8 mouse cellular contexts compared by ENCODE assay signal in the genomic region with DNA sequence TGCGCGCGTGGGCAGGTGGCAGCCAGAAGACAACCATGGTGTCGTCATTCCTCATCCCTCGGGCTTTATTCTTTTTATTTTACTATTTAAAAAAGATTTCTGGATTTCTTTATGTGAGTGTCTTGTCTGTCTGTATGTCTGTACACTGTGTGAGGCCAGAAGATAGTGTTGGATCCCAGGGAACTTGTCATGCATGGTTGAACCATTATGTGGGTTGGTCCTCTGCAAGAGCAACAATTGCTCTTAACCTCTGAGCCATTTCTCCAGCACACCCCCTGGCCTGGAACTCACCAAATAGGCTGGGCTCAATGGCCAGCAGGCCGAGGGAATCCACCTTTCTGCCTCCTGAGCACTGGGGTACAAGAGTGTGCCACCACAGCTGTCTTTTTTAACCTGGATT. TPM values are rescaled to one million over a fixed set of nuclear protein-coding genes. Genes with fewer than 3 reads are reported as not detected.
DNase-seq lines count a peak whose midpoint lies in the region; ATAC-seq and TF ChIP-seq lines count a peak whose summit lies in the region.

No protein-coding gene starts in this region.

- DNase-seq in heart, adult 8-10 months (ENCODE audit: low spot score): no peak
- DNase-seq in kidney, postnatal 0 days (ENCODE audit: low spot score): no peak
- DNase-seq in left cerebral cortex, adult 18-20 months (ENCODE audit: low spot score in 2 of 2): no peak
- DNase-seq in embryo, embryonic 10 days (ENCODE audit: low spot score): no peak
- DNase-seq in thymus, postnatal 25 days: no peak

- H3K27ac ChIP-seq in heart, embryonic 13.5 days (replicated peaks): no peak overlapping the region
- H3K27ac ChIP-seq in forebrain, embryonic 13.5 days: no peak overlapping the region
- peak overlapping the region; percentile 91 for H3K27ac ChIP-seq in kidney, postnatal 0 days

- H3K4me3 ChIP-seq in heart, embryonic 13.5 days: peak overlapping the region; percentile 92
- H3K4me3 ChIP-seq in forebrain, embryonic 13.5 days: peak overlapping the region; percentile 88
- H3K4me3 ChIP-seq in kidney, postnatal 0 days (replicated peaks; ENCODE audit: low read depth, low read length): peak overlapping the region; percentile 88
- H3K4me3 ChIP-seq in myocyte: peak overlapping the region; percentile 87

- H3K9me3 ChIP-seq in heart, embryonic 13.5 days: no peaks in the 10 kb centered on the region
- no peaks in the 10 kb centered on the region for H3K9me3 ChIP-seq in forebrain, embryonic 13.5 days (replicated peaks)
- no peaks in the 10 kb centered on the region for H3K9me3 ChIP-seq in kidney, postnatal 0 days (replicated peaks; ENCODE audit: low read length)

- H3K4me2 ChIP-seq in heart, embryonic 13.5 days: peak overlapping the region; percentile 94
- H3K4me2 ChIP-seq in forebrain, embryonic 13.5 days: peak overlapping the region; percentile 83
- H3K4me2 ChIP-seq in kidney, postnatal 0 days (ENCODE audit: low read length): peak overlapping the region; percentile 86
- H3K4me2 ChIP-seq in myocyte (ENCODE audit: low read depth): peak overlapping the region; percentile 66

- WGBS in heart, embryonic 13.5 days: 81% methylated on average over 6 of the region's 6 CpGs
- 73% methylated on average over 6 of the region's 6 CpGs for WGBS in forebrain, embryonic 13.5 days
- 55% methylated on average over 6 of the region's 6 CpGs for WGBS in kidney, postnatal 0 days

- peak overlapping the region; percentile 89 for H3ac ChIP-seq in myocyte (ENCODE audit: control insufficient read depth, insufficient read length)

- H3K27me3 ChIP-seq in heart, embryonic 13.5 days (replicated peaks): no peaks in the 10 kb centered on the region
- H3K27me3 ChIP-seq in forebrain, embryonic 13.5 days: no peaks in the 10 kb centered on the region
- H3K27me3 ChIP-seq in kidney, postnatal 0 days (ENCODE audit: insufficient read depth, low read length): no peaks in the 10 kb centered on the region
- no peaks in the 10 kb centered on the region for H3K27me3 ChIP-seq in myocyte (ENCODE audit: control insufficient read depth, insufficient read depth, insufficient read length)

- no peak for TF ChIP-seq CTCF in kidney, postnatal 0 days (IDR thresholded peaks at IDR 0.05; ENCODE audit: low read depth)

- ATAC-seq in heart, embryonic 13.5 days (ENCODE audit: extremely low read depth, insufficient number of reproducible peaks, low FRiP score, low TSS enrichment): no peak
- no peak for ATAC-seq in forebrain, embryonic 13.5 days
- ATAC-seq in kidney, postnatal 0 days (replicated peaks; ENCODE audit: low FRiP score, low read depth): peak; percentile 70; the same call in 1 of the 2 replicates

- TF ChIP-seq POLR2A in myocyte (IDR thresholded peaks at IDR 0.05; ENCODE audit: insufficient read length, low read depth): no peak

- H3K9ac ChIP-seq in heart, embryonic 13.5 days: peak overlapping the region; percentile 97
- peak overlapping the region; percentile 95 for H3K9ac ChIP-seq in forebrain, embryonic 13.5 days
- H3K9ac ChIP-seq in kidney, postnatal 0 days (ENCODE audit: low read depth, low read length): no peak overlapping the region; the same call in 1 of the 2 replicates

- H3K79me2 ChIP-seq in myocyte (ENCODE audit: control insufficient read depth, insufficient read depth): peaks cover 61% of the 10 kb centered on the region

- H3K4me1 ChIP-seq in heart, embryonic 13.5 days: peaks cover 56% of the 10 kb centered on the region
- H3K4me1 ChIP-seq in forebrain, embryonic 13.5 days: peaks cover 34% of the 10 kb centered on the region
- peaks cover 20% of the 10 kb centered on the region; the same call in 1 of the 2 replicates for H3K4me1 ChIP-seq in kidney, postnatal 0 days (replicated peaks; ENCODE audit: insufficient read depth, low read length)

- H3K36me3 ChIP-seq in heart, embryonic 13.5 days: peaks cover 5% of the 10 kb centered on the region; the same call in 1 of the 2 replicates
- H3K36me3 ChIP-seq in forebrain, embryonic 13.5 days (ENCODE audit: poor library complexity, severe bottlenecking): peaks cover 6% of the 10 kb centered on the region; the same call in 1 of the 2 replicates
- no peaks in the 10 kb centered on the region for H3K36me3 ChIP-seq in kidney, postnatal 0 days (ENCODE audit: insufficient read depth, low read length)
- H3K36me3 ChIP-seq in myocyte (ENCODE audit: control insufficient read depth, insufficient read depth): no peaks in the 10 kb centered on the region

TF ChIP-seq in myocyte, 11 proteins besides CTCF, POLR2A, EP300 and RAD21:
- TF ChIP-seq MAX (IDR thresholded peaks at IDR 0.05; ENCODE audit: low read depth) (no peak), TCF3 (IDR thresholded peaks at IDR 0.05; ENCODE audit: insufficient read length, low read depth) (no peak), SRF (IDR thresholded peaks at IDR 0.05; ENCODE audit: control insufficient read depth, insufficient read length, low read depth) (no peak), POLR2AphosphoS2 (IDR thresholded peaks at IDR 0.05; ENCODE audit: insufficient read length, low read depth) (no peak), E2F4 (IDR thresholded peaks at IDR 0.05; ENCODE audit: insufficient read depth) (no peak), REST (IDR thresholded peaks at IDR 0.05; ENCODE audit: insufficient read depth, insufficient read length) (no peak)

RNA-seq across cellular contexts. Expression of a gene that starts 1.5 kb away (rescaled TPM):
- 47.5 and 51.0 TPM in 2 replicates for polyA plus RNA-seq in heart, embryonic 13.5 days (2015; fragmentation: Nextera tagmentation; extraction: Ambion mirVana)
- 100 to 1,000 TPM; 361 to 439 (median 426) TPM for total RNA-seq in heart, adult 8-10 months (2022)
- polyA plus RNA-seq in forebrain, embryonic 13.5 days (2015; fragmentation: Nextera tagmentation; extraction: Ambion mirVana): 54.3 and 56.1 TPM in 2 replicates
- 38.9 and 46.5 TPM in 2 replicates for polyA plus RNA-seq in kidney, postnatal 0 days (2015; fragmentation: Nextera tagmentation; extraction: Ambion mirVana)
- 18.5 TPM for polyA plus RNA-seq in myocyte (2012; fragmentation: generic; extraction: Trizol)
- total RNA-seq in left cerebral cortex, adult 18-20 months (2021): 100 to 1,000 TPM in 1 of 2 experiments, 10 to 100 TPM in 1; 89.1 to 105 TPM

RNA-seq across cellular contexts. Expression of a gene that starts 29.5 kb away (rescaled TPM):
- polyA plus RNA-seq in heart, embryonic 13.5 days (2015; fragmentation: Nextera tagmentation; extraction: Ambion mirVana): 0.09 TPM in 1 of 2 replicates, not detected in the other
- under 1 TPM in 1 of 4 experiments, not detected in 3; 0.06 TPM for total RNA-seq in heart, adult 8-10 months (2022)
- 24.4 and 30.7 TPM in 2 replicates for polyA plus RNA-seq in forebrain, embryonic 13.5 days (2015; fragmentation: Nextera tagmentation; extraction: Ambion mirVana)
- polyA plus RNA-seq in kidney, postnatal 0 days (2015; fragmentation: Nextera tagmentation; extraction: Ambion mirVana): 0.08 TPM in 1 of 2 replicates, not detected in the other
- polyA plus RNA-seq in myocyte (2012; fragmentation: generic; extraction: Trizol): 0.04 TPM
- under 1 TPM in 1 of 2 experiments, not detected in 1; 0.09 TPM for total RNA-seq in left cerebral cortex, adult 18-20 months (2021)

Comparison
In these comparisons a context has a peak if more than half of its experiments do, and no peak if none do; other contexts are left out.
1. RNA of a gene that starts 29.5 kb away (polyA plus RNA-seq): 24.4 to 30.7 TPM in forebrain, embryonic 13.5 days; 0.04 TPM in myocyte (single experiment), 0.09 TPM in heart, embryonic 13.5 days and 0.08 TPM in kidney, postnatal 0 days; every median in the first group is over 10 times any median in the second.
2. Peak in every context shown above with its lines, with median percentiles within 50 percentile points of each other: H3K4me2 ChIP-seq and H3K4me3 ChIP-seq.